Mouse (Mus musculus): ENCODE data around the gene Notch4.

DNA sequence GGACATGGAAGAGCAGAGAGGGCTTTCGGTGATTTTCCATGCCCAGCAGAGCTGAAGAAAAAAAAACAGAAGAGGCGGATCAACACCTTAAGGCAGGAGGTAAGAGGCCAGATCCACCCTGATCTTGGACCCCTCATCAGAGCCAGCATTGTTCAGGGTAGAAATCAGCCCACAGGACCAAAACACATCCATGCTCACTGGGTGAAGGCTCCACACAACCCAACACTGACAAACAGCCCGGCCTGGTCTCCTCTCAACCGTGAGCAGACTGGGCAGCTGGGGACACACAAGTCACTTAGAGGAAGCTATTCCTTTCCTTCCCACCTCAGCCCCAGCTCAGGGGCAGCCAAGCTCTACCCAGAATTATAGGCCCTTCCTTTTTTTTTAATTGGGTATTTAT lies 16.5 kb upstream of the Notch4 start:
- TF ChIP-seq CTCF (IDR thresholded peaks at IDR 0.05; ENCODE audit: borderline replicate concordance, extremely low read depth, insufficient read depth, insufficient read length) (no peak), POLR2A (IDR thresholded peaks at IDR 0.05; ENCODE audit: borderline replicate concordance, extremely low read depth, insufficient read depth, insufficient read length, poor library complexity, severe bottlenecking) (no peak)

Measured in brain, embryonic 14.5 days (tissue).